Mouse (Mus musculus): Measurements from ENCODE around the gene Slx1b. TPM values are rescaled to one million over a fixed set of nuclear protein-coding genes. Genes with fewer than 3 reads are reported as not detected.

The Slx1b gene
- polyA plus RNA-seq, 1 experiment, result 16.0 TPM

DNA sequence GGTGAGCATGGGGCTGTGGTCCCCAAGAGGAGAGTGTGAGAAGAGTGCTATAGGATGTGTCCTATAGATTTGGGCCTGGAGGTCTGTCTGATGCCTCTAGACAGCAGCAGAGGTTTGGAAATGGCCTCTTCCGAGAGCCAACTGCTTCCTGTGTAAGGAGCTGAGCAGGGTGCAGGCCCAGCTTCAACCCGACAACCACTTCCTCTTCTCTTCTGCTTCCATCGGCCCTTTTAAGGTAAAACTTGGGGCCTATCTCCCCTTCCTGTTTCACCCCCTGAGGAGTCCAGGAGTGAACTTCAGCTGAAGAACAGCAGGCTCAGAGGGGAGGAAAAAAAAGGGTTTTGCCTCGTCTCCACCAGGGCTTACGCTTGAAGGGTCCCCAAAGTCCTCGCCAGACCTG lies 6.8 kb upstream of the Slx1b start:
- 83% methylated on average over 6 of the region's 6 CpGs for WGBS
- Histone ChIP-seq H3K36me3 (ENCODE audit: control insufficient read depth, insufficient read depth, low read length) (peaks cover 4% of the 10 kb centered on the region; the same call in 1 of the 2 replicates), H3K27me3 (ENCODE audit: control insufficient read depth, insufficient read depth, low read length) (no peaks in the 10 kb centered on the region), H3K27ac (ENCODE audit: insufficient read depth, low read depth, low read length) (peak overlapping the region; percentile 87), H3K4me3 (ENCODE audit: low read depth, low read length) (peak overlapping the region; percentile 62), H3K4me1 (ENCODE audit: control insufficient read depth, insufficient read depth, insufficient read length, low read length) (peaks cover 2% of the 10 kb centered on the region; the same call in 1 of the 2 replicates)
- TF ChIP-seq POLR2A (IDR thresholded peaks at IDR 0.05; ENCODE audit: low read depth, low read length) (no peak), CTCF (IDR thresholded peaks at IDR 0.05; ENCODE audit: extremely low read depth, insufficient read length, insufficient replicate concordance, low read depth, low read length) (no peak)

- Histone ChIP-seq H3K27me3 (ENCODE audit: control insufficient read depth, insufficient read depth, low read length) (no peaks in the 10 kb centered on the region), H3K36me3 (ENCODE audit: control insufficient read depth, insufficient read depth, low read length) (peaks cover 4% of the 10 kb centered on the region; the same call in 1 of the 2 replicates), H3K4me1 (ENCODE audit: control insufficient read depth, insufficient read depth, insufficient read length, low read length) (peaks cover 5% of the 10 kb centered on the region), H3K27ac (ENCODE audit: insufficient read depth, low read depth, low read length) (peak overlapping the region; percentile 45), H3K4me3 (ENCODE audit: low read depth, low read length) (peak overlapping the region; percentile 36)
- TF ChIP-seq POLR2A (IDR thresholded peaks at IDR 0.05; ENCODE audit: low read depth, low read length) (no peak), CTCF (IDR thresholded peaks at IDR 0.05; ENCODE audit: extremely low read depth, insufficient read length, insufficient replicate concordance, low read depth, low read length) (no peak)
- WGBS, result 54% methylated on average over 24 of the region's 24 CpGs
Measured at GRCm38 (mm10) chr7:126701559-126702357, 6.2 kb upstream of the Slx1b start.

- 0 out of 2 replicates have a peak overlapping the region, but pooled peaks have one; percentile 45 for H3K27ac ChIP-seq (ENCODE audit: insufficient read depth, low read depth, low read length)
- TF ChIP-seq POLR2A (IDR thresholded peaks at IDR 0.05; ENCODE audit: low read depth, low read length), result no peak
- TF ChIP-seq CTCF (IDR thresholded peaks at IDR 0.05; ENCODE audit: extremely low read depth, insufficient read length, insufficient replicate concordance, low read depth, low read length), result peak; percentile 86
- WGBS, result 1% methylated on average over 11 of the region's 11 CpGs
Measured at GRCm38 (mm10) chr7:126701070-126701469, 5.5 kb upstream of the Slx1b start.

DNA sequence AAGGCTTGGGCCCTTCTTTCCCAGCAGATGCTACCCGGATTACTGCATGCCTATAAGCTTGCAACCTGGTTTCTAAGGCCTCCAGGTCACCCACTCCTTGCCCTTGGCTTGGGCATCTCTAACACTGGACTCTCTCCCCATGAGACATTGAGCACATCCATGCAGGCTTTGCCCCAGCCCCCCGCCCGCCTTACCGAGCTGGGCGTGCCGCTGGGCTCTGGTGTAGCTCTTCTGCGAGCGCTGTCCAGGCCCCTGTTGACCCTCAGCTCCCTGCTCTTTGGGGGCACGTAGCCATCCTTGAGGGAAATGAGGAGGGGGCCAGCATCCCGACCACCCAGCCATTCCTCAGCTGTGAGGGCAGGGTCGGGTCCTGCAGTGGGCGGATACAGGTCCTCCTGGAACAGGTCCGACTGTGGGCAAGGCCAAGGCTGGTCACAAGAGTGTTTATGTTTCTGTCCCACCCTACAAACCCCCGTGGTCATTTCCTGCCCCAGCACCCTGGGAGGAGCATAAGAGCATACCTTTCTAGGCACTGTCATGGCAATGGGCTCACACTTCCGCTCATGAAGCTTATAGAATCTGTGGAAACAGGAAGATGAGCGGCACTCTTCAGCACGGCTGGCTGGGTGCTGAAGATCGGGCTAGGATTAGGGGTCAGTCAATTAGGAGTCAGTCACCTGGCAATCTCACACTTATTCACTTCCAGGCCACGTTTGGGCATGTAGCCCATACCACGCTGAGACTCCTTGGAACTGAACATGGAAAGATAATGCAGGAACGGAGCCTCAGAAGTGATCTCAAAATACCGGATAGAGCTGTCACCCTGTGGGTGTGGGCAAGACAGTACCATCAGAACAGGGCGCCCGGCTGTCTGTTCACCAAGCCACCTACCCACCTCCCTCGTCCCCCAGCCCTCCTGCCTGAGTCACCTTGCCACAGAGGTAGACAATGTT lies 4.8 kb upstream of the Slx1b start:
- Histone ChIP-seq H3K27ac (ENCODE audit: insufficient read depth, low read depth, low read length) (no peak overlapping the region), H3K36me3 (ENCODE audit: control insufficient read depth, insufficient read depth, low read length) (peaks cover 4% of the 10 kb centered on the region; the same call in 1 of the 2 replicates), H3K4me1 (ENCODE audit: control insufficient read depth, insufficient read depth, insufficient read length, low read length) (peaks cover 10% of the 10 kb centered on the region), H3K27me3 (ENCODE audit: control insufficient read depth, insufficient read depth, low read length) (no peaks in the 10 kb centered on the region), H3K4me3 (ENCODE audit: low read depth, low read length) (0 out of 2 replicates have a peak overlapping the region, but pooled peaks have one; percentile 2)
- TF ChIP-seq POLR2A (IDR thresholded peaks at IDR 0.05; ENCODE audit: low read depth, low read length) (no peak), CTCF (IDR thresholded peaks at IDR 0.05; ENCODE audit: extremely low read depth, insufficient read length, insufficient replicate concordance, low read depth, low read length) (no peak)
- WGBS, result 84% methylated on average over 25 of the region's 25 CpGs

More at GRCm38 (mm10) chr7:126701070-126701469, 5.5 kb upstream of the Slx1b start:
- no peaks in the 10 kb centered on the region for H3K27me3 ChIP-seq (ENCODE audit: control insufficient read depth, insufficient read depth, low read length)
- peaks cover 4% of the 10 kb centered on the region; the same call in 1 of the 2 replicates for H3K36me3 ChIP-seq (ENCODE audit: control insufficient read depth, insufficient read depth, low read length)
- peak overlapping the region; percentile 36 for H3K4me3 ChIP-seq (ENCODE audit: low read depth, low read length)
- H3K4me1 ChIP-seq (ENCODE audit: control insufficient read depth, insufficient read depth, insufficient read length, low read length), result peaks cover 10% of the 10 kb centered on the region

- H3K4me3 ChIP-seq (ENCODE audit: low read depth, low read length), result no peak overlapping the region
- H3K27ac ChIP-seq (ENCODE audit: insufficient read depth, low read depth, low read length), result no peak overlapping the region
Measured at GRCm38 (mm10) chr7:126697838-126698237, 2.3 kb upstream of the Slx1b start.

DNA sequence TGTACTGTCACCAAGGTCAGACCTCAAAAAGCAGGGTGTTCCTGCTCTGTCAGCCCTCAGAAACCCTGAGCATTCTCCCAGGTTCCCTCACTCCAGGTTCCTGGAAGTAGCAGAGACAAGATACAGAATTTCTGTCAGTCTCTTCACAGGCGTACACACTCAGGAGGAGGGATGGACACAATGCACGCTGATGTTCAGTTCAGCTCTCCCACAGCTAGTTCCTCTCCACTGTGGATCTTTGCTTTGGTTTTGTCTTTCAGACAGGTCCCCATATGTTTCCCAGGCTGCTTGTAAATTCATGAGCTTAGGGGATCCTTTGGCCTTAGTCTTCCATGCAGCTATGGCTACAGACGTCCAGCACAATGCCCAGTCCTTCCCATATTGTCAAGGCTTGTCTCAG lies 1.3 kb upstream of the Slx1b start:
- peak overlapping the region; percentile 83; the same call in 1 of the 2 replicates for H3K4me3 ChIP-seq (ENCODE audit: low read depth, low read length)
- peaks cover 9% of the 10 kb centered on the region for H3K4me1 ChIP-seq (ENCODE audit: control insufficient read depth, insufficient read depth, insufficient read length, low read length)
- no peaks in the 10 kb centered on the region for H3K27me3 ChIP-seq (ENCODE audit: control insufficient read depth, insufficient read depth, low read length)
- no peak overlapping the region for H3K27ac ChIP-seq (ENCODE audit: insufficient read depth, low read depth, low read length)
- 75% methylated on average over 3 of the region's 3 CpGs for WGBS
- TF ChIP-seq POLR2A (IDR thresholded peaks at IDR 0.05; ENCODE audit: low read depth, low read length) (no peak), CTCF (IDR thresholded peaks at IDR 0.05; ENCODE audit: extremely low read depth, insufficient read length, insufficient replicate concordance, low read depth, low read length) (no peak)
- peaks cover 7% of the 10 kb centered on the region for H3K36me3 ChIP-seq (ENCODE audit: control insufficient read depth, insufficient read depth, low read length)

More at GRCm38 (mm10) chr7:126697838-126698237, 2.3 kb upstream of the Slx1b start:
- 87% methylated on average over 8 of the region's 8 CpGs for WGBS
- TF ChIP-seq CTCF (IDR thresholded peaks at IDR 0.05; ENCODE audit: extremely low read depth, insufficient read length, insufficient replicate concordance, low read depth, low read length) (no peak), POLR2A (IDR thresholded peaks at IDR 0.05; ENCODE audit: low read depth, low read length) (no peak)
- H3K4me1 ChIP-seq (ENCODE audit: control insufficient read depth, insufficient read depth, insufficient read length, low read length), result peaks cover 9% of the 10 kb centered on the region
- H3K27me3 ChIP-seq (ENCODE audit: control insufficient read depth, insufficient read depth, low read length), result no peaks in the 10 kb centered on the region
- H3K36me3 ChIP-seq (ENCODE audit: control insufficient read depth, insufficient read depth, low read length), result peaks cover 4% of the 10 kb centered on the region; the same call in 1 of the 2 replicates

Data from small intestine, adult 2 months (tissue).